Mouse (Mus musculus) WW6 (cell line): Measurements from ENCODE around the gene Frmd4a.
A peak's percentile ranks its signal among the peaks of the same experiment; 100 is the strongest.

Source experiments
- DNase-seq: peaks from one replicate; pipeline ENCODE4 v3.0.0-alpha.2; 2013; ENCODE audit warnings: low read depth, low spot score

Gene Frmd4a

DNA sequence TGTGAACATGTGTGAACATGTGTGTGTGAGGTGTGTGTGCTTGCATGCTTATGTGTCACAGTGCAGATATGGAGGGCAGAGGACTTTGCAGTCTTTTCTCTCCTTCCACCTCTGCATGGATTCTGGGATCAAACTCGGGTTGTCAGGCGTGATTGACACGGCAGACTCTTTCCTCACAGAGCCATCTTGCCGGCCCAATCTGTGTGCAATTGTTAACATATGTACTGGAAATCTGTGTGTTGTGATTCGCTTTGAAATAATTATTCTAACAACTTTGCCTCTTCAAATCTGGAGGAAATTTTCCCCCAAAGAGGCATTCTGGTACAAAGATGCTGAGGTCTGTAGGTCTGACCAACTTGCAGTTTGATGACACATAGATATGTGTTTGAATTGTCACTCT is 468.7 kb downstream of the Frmd4a start:
- no peak for DNase-seq

DNA sequence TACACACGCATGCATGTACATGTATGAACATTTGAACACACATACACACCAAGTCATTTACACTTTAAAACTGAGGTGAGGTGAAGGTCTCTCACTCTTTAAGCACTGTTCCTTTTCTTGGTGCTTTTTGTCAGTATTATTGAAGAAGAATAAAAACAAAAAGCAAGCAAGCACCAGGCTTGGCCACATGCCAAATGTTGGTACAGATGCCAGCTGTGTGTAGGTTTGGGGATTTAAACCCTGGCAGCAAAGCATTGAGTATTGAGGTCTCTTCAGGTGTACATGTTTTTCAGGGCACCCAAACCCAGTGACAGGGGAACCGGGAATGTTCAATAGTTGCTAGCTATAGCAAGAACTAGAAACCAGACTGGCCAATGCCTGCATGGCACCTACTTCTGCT is 469.8 kb downstream of the Frmd4a start:
- DNase-seq = no peak

DNA sequence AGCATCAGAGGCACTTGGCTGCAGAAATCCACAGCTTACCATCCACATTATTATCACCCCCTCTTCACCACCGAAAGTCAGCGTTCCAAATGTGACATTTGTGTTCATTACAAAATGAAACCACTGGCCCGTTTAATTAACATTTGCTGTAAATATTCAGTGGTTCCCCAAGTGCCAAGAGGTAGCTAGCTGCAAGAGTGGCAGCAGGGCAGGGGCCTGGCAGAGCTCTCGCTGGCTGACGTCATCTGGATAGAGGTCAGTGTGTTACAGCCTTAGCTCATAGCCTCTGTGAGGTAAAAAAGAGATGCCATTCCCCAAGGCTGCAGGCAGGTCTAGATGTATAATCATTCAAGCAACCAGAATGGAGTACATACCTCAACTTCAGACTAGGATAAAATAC is 473.3 kb downstream of the Frmd4a start:
- no peak for DNase-seq

DNA sequence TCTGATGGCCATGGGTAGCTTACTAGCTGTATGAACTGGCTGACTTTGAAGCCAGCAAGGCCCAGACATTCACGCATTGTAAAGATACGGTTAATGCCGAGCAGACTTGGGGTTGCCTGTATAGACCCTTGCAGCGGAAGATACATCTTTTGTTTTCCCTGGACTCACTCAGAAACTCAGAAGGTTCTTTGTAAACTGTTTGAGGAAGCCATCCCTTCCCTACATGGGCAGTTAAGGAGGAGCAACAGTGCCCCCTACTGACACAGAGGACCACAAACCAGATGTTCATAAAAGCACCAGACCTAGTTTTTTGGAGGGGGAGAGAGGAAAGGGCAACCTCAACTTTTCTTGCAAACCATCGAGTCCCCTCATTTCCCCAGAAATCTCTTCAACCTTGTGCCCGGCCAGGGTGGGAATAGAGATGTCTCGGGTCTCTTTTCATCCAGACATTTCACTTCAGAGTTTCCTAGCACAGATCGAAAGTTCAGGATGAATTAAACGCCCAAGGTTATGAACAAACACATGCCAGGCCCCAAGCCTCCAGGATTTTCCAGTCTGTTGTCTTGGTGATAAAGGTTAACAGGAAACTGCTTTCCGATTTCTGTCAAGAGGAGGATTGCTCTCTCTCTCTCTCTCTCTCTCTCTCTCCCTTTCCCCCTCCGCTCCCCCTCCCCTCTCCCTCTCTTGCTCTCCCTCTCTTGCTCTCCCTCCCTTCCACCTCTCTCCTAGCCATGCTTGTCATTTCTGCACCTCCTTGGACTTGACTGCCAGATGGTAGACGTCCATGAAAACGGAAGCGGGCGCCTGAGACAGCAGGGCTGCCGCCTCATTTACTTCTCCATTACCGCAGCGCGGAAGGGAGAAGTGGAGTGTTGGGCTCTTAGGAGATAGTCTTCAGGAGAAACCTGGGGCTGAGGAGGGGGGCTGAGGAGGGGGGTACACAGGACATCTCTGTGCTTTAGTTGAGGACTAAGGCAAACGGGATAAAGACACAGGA is 475.3 kb downstream of the Frmd4a start:
- peak; percentile 40 for DNase-seq

DNA sequence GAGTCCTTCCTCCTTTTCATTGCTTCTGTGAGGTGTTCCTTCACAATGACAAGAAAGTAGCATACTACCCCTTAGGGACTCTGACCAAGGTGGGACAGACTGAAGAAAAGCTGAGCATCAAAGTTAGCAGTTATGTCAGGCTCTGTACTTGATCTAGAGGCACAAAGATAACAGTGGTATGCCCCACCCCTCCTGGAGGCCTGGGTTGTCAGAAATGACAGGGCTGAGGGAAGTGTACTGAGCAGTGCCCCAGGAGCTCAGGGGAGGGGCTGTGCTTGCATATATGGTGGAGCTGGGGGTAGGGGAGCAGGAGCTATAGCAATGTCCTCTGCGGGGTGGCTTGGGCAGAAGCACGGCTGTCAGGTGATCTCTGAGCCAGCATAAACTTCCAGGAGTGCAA is 477.0 kb downstream of the Frmd4a start:
- no peak for DNase-seq

DNA sequence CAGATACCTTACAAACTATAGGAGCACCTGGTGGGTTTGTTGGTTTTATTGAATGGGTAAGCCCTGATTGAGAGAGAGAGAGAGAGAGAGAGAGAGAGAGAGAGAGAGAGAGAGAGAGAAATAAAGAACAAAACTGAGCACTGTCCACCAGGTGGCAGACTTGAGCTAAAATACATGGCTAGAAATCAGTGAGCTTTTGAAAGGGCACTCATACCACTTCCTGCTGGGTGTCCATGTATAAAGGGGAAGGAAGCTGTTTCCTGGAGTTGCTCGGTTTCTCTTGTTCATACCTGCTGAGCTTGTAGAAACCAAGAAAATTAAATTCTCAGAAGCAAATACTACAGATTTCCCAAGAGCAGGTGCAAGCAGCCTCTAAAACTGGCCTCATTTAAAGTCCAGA is 481.7 kb downstream of the Frmd4a start:
- peak; percentile 28 for DNase-seq

DNA sequence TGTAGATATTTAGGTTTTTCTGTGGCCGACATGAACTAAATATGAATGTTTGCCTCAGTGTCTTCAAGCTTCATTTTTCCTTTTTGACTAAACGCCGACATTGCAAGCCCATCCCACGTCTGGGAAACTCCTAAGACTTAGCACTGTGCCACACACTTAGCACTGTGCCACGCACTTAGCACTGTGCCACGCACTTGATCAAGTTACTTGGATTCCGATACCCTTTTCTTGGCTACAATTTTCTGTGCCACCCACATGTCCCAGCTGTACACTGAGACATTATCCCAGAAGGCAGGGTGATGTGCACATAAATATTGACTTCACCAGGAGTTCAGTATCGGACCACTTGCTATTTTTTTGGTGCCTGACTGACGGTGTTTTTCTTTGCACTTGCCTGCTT is 482.4 kb downstream of the Frmd4a start:
- DNase-seq = no peak

DNA sequence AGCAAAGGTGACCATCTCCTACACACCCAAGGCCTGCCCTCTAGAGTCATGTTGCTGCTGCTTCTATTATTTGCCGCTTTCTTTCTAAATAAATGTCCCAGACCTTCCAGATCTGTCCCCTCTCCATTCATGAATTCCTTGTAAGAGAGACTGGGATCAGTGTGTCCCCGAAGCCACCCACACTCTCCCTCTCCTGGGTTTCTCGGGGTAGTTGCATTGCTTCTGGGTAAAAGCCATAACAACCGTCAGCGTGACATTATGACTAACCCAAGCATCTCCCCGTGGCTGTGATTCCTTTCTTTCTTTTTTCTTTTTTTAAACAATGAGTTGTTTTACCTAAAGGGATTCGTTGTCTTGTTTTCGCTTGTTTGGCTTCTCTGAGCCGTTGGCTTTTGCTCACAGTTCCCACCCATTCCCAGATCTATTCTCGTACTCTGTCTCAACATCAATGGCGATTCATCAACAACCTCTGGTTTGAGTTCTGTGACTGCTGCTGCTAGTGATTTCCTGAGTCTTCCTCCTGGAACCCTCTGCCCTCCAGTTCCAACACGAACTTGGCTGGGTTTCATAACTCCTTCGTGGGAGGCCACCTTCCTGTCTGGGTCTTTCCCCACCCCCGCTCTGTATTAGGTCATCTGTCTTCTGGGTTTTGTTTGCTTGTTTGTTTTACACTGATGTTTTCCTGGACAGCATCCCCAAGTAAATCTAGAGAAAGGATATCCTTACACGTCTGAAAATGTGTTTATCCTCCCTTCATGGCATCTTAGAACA is 483.9 kb downstream of the Frmd4a start:
- DNase-seq = no peak

DNA sequence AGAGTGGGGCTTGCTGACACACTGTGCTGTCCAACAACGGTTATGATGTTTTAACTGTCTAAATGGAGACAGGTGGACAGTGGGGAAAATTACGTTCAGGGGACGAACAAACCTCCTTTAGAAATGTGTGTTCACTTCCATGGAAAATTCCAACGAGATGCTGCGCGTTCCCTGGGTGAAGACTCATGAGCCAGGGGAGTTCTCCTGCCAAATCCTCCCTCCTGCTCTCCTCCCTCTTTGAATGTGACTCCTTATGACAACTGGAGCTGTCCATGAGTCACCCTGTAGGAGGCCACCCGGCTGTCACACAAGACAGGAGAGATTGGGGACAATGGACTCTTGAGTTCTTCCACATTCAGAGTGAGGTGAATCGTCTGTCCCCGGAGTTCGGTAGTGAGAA is 486.9 kb downstream of the Frmd4a start:
- DNase-seq = no peak

DNA sequence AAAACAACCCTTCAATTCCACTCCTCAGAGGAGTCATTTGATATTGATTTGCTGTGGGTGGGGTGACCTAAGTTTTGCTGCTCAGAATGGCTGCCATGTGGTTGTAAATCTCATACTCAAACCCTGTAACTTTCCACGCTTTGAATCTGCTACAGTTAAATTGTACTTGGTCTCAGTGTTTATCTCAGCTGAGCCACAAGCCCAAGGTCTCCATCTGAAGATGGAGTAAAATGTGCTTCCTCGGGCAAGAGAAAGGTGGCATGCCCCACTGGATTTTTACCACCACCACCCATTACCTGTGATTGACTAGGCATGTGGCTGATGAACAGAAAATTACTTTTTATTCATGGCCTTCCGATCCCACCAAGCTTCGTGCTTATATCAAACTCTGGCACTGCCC is 488.2 kb downstream of the Frmd4a start:
- no peak for DNase-seq

DNA sequence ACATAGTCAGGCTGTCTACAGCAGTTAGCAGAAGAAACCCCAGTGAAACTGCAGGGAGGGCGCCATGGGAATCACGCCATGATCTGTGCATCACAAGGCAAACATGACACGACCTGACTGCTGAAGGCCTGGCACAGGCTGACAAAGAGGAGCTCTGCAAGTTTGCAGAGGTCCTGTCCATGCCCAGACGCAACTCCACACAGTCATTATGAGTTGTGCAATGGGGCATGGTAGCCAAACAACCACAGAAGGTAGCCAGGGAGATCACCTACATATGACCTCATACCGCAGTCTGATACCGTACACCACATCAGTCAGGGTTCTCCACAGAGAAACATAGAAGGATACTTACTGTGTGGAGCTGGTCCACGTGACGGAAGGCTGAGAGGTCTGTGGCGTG is 489.1 kb downstream of the Frmd4a start:
- no peak for DNase-seq

DNA sequence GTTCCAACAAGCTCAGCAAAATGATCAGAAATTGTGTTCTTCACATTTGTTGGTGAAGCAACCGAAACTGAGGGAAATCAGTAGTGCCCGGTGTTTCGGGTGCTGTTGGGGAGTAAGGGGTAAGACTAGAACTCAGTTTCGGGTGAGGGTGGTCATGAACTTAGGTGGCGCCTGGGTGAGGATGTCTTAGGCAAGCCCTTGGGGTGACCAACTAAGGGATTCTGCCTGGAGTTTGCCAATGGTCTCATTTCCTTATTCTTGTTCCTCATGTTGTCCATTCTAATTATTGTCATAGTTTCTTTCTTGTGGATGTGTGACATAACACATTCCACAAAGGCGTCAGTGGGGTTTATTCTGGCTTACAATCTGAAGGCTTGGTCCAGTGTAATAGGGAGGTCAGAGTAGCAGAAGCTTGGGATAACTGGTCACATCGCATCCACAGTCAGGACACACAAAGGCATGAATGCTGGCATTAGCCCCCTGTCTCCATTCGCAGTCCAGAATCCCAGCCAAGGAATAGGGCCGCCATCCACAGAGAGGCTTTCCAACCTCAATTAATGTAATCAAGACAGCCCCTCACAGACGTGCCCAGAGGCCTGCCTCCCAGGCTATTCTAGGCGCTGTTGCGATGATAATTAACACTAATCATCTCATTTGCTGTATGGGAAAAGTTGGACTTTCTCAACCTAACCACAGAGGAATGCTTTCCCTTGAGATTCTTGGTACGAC is 490.5 kb downstream of the Frmd4a start:
- no peak for DNase-seq

DNA sequence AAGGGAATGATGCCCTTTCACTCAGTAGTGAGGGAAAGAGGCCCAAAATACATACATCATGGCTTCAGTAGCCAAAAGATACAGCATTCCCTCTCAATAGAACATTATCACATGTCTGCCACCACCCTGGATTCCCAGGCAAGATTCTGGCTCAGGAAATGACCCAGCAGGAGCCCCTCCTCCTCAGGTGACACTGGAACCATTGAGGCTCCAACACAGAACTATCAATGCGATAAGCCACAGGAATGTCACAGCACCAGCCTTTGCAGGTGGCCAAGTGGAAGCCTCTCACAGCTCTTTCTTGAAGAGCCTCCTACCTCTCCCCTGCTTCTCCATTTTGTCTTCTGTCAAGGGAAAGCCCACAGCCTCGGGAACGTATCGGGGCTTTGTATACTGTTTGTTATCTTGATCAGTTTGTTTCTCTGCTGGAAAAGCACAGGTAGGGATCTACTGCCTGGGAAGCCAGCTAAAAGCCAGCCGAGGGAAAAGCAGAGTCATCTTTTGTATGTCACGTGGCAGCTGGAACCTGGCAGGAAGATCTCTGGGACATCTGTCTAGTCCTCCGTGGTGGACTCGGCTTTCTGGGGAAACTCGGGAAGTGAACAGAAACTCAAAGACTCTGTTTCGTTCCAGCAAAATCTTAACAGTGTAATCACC is 491.6 kb downstream of the Frmd4a start:
- no peak for DNase-seq

DNA sequence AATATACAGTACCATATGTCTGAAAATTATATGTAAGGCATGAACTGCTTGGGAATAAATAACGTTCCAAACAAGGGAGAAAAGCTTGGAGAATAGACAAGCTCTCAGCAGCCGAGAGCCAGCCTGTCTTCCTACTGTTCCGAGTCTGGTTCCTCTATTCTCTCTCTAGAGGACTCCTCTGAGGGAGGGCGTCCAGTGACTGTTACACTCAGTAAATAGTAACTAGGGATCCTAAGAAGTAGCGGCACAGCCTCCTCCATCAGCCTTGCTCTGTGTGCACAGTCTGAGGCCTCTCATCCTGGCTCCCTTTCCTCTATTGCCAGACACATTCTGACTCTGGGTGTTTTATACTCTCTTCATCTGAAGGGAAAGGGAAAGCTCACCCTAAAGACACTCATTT is 492.2 kb downstream of the Frmd4a start:
- DNase-seq = no peak

DNA sequence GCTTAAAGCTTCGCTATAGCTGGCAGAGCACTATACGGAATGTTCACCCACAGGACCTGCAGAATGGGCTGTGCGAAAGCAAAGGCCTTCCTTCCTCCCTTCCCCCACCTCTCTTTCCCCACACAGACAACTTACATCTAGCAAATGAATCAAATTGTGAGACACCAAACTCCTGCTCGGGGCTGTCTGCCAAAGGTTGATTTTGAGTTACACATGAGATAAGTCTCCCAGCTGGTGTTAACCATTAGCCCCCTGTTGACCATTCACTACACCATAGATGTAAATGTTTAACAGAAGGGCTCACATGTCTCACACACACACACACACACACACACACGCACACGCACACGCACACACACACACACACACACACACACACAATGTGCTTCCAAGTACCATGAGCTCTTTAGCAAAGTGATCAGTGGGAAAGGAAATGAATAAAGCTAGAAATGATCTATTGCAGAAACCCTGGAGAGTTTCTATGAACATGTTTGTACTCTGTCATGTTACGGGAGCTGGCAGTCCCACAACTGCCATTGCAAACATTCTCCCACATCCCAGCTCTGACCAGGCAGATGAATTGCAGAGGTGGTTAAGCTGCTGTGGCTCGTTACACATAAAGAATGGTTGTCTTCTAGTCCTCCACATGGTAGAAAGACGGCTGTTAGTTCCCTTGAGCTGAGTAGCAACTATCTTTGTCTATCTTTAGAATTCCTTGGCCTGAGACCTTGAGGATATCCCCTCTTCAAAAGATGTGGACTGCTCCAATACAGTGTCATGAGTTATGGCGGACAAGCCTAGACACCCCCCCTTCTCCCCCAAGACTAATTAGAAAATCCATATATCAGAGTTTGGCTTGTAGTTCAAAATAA is 492.9 kb downstream of the Frmd4a start:
- no peak for DNase-seq

DNA sequence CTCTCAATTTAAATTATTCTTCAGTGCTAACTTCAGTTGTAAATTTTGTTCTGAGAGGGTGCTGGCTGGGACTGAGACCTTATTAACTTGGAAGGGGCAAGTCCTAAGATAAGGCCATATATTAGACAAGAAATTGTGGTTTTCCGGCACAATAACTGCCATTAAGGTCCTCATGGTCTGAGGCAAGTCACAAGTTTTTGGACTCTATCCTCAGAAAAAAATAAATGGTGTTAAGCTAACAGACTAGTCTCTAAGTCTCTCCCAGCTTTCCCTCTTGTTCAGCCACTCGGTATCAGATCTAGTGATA is 493.5 kb downstream of the Frmd4a start:
- no peak for DNase-seq

DNA sequence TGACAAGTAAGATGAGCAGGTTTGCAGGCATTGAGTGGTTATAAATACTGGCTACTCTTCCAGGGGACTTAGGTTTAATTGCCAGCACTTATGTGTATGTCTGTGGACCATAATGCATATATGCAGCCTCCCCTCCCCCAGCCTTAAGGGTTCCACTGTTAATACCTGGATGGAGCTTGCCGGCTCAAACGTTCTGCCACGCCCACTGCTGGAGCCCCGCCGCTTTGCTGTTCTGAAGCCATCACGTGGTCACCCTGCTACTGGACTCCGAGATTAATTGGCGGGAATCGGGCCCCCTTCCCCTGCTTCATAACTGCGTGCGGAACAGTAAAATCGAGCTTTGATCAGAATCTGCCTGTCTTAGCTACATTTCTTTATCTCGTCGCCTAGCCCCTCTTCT is 495.1 kb downstream of the Frmd4a start:
- DNase-seq = no peak

DNA sequence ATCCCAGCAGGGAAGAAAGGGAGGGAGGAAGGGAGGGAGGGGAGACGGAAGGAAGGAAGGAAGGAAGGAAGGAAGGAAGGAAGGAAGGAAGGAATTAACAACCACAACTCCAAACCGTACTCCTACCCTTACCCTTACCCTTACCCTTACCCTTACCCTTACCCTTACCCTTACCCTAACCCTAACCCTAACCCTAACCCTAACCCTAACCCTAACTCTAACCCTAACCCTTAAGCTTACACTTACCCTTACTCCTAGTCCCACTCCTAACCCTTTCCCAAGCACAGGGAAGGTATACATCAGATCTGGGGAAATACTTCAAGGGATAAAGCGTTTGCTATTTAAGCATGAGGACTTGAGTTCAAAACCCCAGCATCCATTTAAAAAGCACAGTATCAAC is 498.4 kb downstream of the Frmd4a start:
- no peak for DNase-seq

DNA sequence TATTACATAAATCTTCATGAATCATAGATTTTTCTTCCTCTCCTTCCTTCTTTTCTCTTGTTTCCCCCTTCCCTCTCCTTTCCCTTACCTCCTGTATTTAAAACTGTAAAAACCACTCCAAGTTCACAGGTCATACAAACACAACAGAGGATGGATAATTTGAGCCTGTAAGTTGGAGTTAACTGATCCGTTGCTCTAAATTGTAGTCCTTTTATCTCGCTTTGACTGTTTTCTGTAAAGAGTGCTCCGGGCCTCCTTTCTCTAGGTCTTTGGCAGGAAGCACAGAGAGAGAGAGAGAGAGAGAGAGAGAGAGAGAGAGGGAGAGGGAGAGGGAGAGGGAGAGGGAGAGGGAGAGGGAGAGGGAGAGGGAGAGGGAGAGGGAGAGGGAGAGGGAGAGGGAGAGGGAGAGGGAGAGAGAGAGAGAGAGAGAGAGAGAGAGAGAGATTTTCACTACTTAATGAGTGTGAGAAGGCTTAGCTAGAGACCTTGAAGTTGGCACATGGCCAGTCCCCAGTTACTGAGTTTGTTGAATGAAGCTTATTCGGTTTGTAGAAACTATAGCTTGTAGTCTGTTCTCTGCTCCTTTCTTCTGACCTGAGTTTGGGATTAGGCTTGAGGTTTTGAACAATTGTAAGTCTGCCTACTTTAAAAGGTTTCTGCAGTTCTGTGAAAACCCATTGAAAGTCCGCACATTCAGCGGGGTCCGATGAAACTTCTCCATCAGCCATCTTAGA is 499.5 kb downstream of the Frmd4a start:
- no peak for DNase-seq

DNA sequence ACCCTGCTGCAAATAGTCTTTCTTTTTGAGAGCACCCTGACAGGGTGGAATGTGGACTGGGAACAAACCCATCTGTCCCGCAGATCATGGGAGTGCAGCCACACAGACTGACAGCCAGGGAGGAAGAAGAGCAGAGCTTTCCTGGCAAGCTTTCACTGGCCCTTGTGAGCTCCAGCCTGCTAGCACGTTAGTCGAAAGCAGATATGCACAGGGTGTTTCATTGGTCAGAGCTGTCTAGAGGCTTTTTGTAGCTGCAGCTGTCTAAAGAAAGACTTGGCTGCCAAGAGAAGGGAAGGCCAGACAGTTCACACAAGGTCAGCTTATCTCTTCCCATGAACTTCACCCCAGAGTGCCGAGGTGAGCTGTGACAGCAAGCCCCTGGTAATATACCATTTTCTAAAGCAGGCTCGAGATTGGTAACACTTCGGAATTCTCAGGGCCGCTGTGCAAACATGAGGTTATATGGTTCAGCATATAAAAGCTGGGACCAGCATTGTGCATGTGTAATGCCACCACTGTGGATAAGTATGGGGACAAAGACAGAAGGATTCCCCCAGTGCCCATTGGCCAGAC is 500.1 kb downstream of the Frmd4a start:
- DNase-seq = no peak
